Mouse (Mus musculus) retina, embryonic 14.5 days (tissue): ENCODE results near the gene Fbxw4.

ENCODE experiments used
- DNase-seq: peaks from one replicate; pipeline ENCODE4 v3.0.0-alpha.2; 2015; ENCODE audit warnings: low spot score

Gene Fbxw4

DNA sequence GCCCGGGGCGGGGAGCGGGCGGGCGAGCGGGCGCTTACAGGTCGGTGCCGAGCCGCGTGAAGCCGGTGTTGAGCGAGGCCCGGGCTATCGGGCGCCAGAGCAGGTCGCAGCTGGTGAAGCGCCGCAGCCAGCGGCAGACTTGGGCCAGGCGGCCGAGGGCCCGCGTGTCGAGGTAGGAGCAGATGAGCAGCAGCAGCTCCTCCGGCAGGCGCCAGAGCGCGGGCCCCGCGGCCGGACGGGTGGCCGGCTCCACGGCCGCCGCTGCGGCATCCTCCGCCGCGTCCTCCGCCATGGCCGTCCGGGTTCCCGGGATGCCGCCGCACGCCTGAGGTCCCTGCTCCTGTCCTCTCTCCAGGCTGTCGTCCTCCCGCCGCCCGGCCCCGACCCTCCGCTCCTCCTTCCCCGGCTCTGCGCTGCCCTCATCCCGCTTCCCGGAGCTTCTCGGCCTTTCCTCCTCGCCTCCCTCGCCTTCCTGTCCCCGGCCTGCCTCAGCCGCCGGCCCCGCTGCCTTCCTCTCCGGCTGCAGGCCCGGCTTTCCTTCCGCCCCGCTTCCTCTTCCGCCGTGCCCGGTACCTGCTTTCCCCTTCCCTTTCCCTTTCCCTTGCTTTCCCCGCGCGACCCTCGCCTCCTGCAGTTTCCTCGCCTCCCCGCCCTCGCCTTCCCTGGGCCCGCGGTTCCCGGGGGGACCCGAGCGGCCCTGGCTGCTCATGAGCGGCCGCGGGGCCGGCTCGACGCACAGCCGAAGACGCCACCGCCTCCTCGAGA is at the start of gene Fbxw4:
Fbxw4 (minus strand) TSS at position 575 of the 765 bp plus-strand sequence.
- DNase-seq, result peak; percentile 66

DNA sequence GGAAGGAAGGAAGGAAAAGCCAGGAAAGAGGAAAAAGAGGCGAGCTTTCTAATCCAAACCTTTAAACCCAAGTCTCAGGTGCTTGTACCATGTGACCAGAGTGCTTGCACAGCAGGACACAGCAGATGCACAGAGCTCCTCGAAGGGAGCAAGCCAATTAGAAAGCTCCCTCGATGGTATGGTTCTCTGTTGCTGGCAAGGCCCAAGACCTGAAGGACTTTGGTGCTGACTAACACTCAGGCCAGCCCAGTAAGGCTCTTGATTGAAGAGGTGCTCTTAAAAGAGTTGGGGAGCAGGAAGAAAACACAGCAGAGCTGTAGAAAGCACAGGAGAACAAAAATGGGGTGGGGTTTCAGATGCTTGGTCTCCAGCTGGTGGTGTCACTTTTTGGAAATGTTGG is 48.6 kb upstream of the Fbxw4 start:
- no peak for DNase-seq

DNA sequence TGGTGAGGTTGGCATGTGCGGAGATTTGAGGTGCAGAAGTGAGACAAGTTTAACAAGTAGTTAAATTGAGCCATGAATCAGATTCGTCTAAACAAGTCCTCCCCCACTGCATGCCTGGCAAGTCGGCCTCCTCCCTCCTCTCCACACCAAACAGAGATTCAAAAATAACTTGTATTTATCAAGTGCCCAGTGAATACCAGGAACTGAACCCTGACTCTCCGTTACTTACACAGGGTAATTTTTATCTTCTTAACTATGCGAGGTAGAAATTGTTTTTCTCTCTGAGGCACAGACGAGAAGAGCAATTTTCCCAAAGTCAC is 36.1 kb upstream of the Fbxw4 start:
- DNase-seq, result no peak

DNA sequence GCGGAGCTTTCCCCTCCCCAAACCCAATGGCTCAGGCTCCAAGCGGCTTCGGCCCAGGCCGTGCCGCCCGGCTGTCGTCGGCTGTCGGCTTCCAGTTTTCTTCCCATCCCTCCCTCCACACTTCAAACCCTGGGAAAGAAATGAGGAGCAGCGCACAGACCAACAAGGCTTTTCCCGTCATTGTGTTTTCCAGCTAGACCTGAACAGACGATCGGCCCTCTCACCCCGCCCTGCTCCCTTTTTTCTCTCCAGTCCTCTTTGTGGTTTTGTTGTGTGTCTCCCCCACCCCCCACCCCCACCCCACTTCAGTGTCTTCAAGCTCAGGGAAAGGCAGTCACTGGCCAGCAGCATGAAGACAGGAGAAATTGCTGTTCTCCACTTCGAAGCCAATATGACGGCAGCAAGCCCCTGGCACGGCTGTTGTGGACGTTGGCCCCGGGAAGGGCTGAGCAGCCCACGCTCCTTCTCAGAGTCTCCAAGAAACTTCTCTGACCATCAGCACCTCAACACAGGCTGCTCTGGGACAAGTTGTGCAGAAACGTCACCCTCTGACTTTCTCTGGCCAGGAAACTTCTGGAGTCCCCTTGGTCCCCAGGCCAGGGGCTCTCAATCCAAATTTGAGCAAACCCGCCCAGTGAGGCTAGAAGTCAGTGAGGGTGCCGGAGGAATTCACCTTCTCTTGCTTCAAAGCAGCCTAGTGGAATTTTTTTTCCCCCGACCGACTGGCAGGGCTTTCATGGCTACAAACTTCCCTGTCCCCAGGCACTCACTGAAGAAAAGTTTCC is 35.6 kb upstream of the Fbxw4 start:
- no peak for DNase-seq

DNA sequence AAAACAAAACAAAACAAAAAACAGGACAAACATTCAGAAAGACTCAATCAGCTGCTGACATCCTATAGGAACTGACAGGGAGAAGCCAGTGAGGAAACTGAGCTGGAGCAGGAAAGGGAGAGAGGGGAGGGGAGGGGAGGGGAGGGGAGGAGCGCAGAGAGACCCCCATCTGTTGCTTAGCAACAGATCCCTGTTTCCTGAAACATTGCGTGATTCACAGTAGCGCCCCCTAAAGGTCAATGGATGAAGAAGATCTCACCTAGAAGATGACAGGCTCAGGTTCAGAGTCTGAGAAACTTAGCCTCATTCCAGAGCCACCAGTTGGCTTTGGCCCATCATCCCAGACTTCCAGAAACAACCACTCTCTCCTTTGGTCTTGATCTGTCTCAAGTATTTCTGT is 33.9 kb upstream of the Fbxw4 start:
- peak; percentile 50 for DNase-seq

DNA sequence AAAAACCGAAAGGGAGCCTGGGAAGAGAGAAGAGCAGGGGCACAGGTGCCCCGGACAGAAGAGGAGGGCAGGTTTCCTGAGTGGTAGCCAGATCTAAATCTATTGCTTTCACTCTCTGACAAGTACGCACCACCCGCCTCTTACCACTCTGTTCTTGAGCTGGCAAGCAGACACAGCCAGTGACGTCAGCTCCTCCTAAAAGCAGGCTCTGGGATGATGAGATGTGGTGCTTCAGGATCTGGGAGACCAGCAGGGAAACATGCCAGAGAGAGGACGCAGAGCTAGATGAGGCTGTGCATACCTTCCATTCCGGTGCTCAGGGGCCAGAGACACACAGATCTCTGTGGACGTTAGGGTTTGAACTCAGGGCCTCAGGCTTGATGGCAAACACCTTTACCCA is 32.1 kb upstream of the Fbxw4 start:
- no peak for DNase-seq

DNA sequence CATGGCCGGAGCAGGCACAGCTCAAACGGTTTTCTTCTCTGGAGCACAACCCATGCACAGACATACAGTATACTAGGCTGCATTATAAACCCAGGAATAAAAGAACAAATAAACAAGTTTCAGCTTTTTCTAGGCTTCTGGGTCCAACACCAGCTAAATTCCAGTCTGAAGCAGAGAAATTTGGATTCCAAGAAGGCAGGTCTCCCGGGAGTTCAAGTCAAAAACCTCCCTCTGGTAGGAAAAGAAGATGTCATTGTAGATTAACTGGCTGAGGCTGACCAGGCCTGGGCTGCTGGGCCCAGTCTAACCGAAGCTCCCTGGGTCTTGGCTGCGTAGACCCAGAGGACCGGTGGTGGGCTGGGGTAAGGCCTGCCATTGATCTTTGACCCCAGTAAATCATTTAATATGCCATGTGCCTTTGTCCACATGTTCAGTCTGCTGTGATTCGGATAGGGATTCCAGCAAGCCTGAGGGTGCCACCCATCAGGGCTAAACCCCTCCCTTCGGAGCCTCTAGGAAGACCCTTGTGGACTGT is 31.0 kb upstream of the Fbxw4 start:
- no peak for DNase-seq

DNA sequence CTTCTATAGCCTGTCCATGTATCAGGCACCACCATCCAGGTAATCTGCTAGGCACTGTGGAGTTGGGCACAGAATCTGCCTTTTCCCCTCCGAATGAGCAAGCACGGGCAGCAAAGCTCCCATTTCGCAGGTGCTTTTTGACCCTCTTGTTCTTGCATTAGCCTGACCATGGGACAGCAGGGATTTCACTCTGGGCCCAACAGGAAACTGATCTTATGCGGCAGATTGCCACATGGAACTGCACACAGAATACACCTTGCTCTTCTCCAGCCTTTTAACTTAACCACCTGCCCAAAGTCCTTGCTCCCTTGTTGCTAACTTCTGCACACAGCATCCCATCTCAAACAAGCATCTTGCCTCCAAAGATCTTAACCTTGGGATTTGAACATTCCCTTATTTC is 26.9 kb upstream of the Fbxw4 start:
- no peak for DNase-seq

DNA sequence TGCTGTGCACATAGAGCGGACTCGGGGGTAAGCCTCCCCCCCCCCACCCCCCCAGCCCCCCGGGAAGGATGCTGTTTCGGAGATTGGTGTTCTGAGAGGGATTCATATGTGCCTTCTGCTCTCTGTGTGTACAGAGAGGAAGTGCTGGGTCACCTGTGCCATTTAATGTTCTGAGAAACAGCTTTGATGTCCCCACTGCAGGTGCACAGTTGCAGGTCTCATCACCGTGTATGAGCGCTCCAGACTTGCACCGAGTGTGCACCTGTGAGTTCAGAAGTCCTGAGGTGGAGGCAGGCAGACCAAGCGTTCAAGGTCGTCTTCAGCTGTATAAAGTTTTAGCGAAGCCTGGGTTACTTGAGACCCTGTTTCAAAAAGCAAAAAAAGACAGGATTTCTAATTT is 23.6 kb upstream of the Fbxw4 start:
- DNase-seq, result no peak

DNA sequence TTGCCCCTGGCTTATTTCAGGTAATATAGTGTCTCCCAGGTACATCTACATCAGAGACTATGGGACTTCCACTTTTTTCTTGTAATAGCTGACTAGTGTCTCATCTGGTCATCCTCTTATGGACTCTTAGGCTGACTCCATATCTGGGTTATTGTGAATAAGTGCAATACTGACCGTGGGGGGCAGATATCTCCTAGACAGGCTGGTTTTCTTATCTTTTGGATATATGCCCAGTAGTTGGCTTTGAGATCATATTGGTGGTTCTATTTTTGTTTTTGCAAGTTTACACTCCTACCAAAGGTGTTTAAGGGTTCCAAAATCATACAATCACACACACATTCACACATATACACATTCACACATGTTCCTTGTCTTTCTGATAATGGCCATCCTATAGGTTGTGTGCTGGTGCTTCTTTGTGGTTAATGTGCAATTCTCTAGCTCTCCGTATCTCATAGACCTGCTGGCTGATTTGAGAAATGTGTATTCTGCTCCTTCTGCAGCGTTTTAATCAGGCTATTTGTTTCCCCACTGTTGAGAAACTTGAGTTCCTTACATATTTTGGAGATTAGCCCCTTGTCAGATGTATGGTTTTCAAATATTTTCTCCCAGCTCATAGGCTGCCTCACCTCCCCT is 20.5 kb upstream of the Fbxw4 start:
- DNase-seq, result no peak

DNA sequence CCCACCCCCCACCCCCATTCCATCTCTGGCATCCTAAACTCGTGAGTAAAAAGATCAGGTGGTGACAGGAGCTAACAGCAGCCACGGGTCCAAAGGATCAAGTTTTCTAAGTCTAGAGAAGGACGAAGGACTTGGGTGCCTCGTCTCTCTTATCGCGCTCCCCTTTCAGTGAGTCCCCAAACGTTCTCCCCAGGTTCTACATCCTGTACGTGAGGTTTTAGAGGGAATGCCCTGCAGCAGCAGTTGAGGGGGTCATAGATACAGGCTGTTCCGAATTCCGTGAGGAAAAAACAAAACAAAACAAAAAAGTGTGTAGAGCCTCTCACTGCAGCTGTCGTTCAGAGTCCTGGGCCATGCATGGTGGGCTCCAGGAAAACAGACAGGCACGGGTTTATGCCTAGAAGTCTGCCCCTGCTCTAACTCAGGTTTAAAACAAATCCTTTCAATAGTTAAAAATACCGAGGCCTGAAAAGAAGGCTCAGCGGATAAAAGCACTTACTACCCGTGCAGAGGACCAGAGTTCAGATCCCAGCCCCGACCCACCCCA is 16.7 kb upstream of the Fbxw4 start:
- DNase-seq, result no peak

DNA sequence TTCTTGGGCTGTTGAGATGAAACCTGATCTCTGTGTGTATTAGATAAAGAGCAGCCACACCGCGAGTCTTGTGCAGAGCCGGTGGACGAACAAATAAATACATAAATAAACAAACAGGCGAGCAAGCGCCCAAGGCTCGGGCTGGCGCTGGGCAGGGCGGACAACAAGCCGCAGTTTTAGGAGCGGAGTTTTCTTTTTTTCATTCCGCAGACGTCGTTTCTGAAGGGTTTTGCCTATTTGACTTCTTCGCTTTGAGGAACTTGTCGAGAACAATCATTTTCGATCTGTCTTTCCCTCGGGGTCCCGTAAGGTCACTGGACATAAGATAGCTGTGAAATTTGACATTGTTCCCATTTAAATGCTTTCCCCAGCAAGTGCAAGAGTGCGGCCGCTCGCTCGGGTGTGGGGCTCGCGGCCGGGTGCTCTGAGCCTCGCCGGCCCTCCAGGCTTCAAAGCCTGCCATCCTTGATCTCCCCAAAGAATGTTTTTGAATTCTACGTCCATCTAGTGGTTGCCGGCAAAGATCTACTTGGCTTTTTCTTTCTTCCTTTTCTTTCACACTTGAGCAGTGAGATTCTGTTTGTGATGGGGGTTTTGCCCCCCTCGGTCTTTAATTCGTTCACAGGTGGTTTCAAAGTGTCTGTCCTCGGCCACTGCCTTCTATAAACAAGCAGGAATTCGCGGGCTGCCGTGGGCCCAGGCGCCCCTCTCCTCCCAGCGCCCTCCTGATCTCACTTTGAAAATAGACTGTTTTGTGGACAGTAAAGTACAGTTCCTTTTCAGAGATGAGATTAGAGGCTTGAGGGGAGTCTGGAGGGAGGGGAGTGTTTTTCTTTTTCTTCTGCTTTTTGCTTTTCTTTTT is 15.8 kb upstream of the Fbxw4 start:
- DNase-seq, result peak; percentile 56

DNA sequence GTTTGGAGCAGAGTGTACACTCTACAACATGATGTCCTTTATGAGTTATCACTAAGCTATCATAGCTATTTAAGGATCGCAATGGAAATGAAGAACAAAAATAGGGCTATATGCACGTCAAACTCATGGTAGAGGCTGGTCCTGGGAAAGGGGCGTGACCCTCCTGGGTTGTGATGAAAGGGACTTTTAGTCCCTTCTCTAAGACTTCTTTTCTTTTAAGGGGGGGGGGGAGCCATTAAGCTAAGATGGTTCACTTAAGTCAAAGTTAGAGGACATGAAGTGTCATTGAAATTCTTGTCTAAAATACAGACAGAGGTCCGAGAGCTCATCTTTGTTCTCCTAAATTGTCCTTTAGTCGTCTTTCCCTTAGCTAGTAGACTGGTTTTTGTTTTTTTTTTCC is 15.1 kb upstream of the Fbxw4 start:
- no peak for DNase-seq

DNA sequence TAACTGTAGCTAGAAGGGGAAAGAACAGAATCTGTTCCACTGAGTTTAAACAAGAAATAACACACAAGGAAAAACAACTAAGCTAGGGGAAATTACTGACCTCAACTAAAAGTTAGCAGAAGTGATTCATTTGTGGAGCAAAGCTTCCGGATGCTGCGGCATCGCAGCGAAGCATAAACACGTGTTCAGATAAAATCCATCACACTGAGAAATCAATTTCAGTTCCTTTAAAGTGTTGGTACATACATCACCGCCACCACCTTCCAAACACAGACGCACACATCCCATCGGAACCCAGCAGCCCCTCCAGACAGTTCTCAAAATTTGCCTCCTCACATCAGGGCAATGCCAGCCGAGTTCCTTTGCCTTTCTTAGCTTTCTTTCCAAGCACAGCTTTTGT is 12.9 kb upstream of the Fbxw4 start:
- no peak for DNase-seq

DNA sequence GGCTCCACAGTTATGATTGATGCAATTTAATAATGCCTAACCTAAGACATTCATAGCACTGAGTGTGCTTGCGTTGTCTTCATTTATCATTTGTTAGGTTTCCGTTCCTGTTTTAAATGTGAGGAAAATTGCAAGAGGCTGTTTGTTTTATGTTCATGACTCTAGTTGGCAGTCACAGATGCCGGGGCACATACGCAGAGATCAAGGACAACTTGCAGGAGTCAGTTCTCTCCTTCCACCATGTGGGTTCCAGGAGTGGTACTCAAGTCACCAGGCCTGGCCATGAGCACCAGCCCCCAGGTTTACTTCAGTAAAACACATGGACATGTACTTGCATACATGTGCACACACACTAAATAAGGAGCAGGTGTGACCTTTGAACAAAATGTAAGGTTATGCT is 8.9 kb upstream of the Fbxw4 start:
- no peak for DNase-seq

DNA sequence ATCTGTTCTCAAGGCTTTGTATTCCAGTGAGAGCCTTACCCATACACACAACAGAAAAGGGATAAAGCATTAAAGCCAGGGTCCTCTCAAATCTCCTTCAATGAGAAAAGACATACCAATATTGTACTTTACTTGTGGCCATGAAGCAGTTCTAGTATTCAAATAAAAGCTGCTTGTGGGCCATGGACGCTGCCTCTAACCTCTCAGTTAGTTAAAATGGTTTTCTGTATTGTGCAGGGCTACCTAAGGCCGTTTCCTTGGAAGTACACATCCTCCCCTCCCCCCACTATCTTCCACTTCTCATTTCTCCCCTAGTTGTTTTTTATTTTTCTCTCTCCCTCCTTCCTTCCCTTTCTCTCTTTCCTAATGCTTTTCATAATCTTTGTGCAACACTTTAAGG is 3.7 kb upstream of the Fbxw4 start:
- no peak for DNase-seq

DNA sequence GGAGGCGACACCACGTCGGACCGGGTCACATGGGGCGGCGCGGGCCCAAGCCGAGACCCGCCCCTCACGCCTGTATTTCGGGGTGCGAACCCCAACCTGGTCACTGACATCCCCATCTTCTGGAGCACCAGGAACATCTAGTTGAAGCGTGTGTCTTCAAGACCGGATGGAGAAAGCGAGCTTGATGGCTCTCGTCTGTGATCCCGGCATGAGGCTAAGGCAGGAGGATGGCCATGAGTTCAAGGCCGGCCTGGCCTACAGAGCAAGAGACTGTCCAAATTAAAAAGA is 335 bp upstream of the Fbxw4 start:
- DNase-seq, result no peak

DNA sequence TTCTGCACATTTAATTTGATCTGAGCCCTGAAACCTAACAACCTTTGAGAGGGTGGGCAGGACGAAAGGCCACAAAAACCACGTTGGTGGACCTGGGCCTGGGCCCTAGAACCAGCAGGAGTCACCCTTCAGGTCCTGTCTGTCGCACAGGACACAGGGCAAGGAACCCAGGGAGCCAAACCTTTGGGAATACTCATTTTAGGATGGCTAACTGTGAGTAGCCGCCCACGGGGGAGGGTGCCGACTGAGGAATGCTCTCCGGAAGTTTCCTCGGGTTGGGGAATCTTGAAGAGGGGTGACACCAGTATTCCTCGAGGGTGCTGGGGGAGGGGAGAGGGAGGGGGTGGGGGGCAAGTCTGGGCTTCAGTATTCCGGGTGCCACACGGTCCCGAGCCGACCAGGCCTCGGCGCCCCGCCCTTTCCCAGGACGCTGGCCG is 793 bp downstream of the Fbxw4 start:
- DNase-seq, result peak; percentile 73

DNA sequence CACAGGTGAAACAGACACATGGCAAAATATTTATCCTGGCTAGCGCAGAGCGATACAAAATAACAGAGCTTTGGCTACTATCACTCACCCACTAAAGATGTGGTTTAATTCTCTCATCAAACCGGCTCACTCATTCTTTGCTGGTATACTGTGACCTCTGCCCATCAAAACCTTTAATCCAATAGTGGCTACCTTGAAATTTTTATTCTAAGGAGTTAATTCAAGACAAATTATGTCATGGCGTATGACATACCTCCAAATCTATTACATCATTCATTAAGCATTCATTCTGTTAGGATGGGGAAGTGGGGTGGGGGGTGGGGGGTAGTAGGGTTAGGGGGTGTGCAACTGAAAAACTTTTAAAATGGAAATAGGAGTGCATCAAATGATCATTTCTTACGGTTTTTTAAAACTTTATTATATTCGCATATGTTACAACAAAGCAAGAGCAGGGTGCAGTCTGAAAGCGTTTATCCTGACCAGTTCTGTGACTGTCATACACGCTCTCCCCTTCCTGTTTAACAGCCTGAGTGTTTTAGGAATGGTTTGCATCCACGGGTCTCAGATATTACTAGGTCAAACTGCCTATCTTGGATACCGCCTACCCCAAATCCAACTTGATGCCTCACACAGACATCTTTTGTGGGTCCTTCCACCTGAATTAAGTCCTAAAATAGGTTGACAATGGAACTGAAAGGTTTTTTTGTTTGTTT is 1.4 kb downstream of the Fbxw4 start:
- DNase-seq, result peak; percentile 36

DNA sequence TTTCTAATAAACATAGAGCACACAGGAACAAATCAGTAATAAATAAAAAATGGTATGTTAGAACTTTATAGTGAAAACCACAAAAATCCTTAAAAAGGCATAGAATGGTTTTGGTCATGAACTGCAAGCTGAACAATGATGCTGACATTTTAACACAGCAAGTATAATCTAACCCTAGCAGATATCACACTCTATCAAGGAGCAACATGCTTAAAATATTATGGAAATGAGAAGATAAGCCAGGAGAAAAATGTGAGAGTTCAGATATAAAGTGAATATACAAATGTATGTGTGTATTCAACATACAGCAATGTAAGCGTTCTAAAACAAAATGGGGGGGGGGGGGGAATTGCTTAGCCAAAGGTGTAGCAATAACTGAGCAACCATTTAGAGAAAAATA is 2.3 kb downstream of the Fbxw4 start:
- DNase-seq, result no peak
